Mouse (Mus musculus) T-cell, adult 2 months (primary cell): Measurements from ENCODE around the gene Anks6.

Experiments used
- DNase-seq: peaks from one replicate; pipeline ENCODE4 v3.0.0; 2022; ENCODE audit warnings: low spot score

The Anks6 gene

GRCm38 (mm10) chr4:46990281-46991015 lies 66.8 kb downstream of the Anks6 start:
- DNase-seq = no peak

DNA sequence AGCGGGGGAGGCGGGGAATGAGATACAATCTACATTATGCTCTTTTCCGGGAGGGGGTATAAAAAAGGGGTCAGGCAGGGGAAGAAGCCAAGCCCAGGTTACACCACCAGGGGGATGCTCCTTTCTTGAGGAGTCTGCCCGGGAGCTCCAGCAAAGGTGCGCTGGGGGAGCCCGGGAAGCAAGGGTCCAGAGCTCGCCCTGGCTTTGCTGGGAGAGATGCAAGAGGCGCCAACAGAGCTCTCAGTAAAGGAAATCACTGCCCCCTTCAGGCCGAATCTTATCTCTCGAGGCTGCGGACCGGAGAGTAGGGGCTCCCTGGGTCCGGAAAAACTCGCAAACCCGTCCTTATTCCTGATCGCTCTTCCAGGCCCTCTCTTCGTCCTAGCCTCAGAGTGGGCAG lies 67.4 kb downstream of the Anks6 start:
- no peak for DNase-seq

- DNase-seq = no peak
Measured at GRCm38 (mm10) chr4:46988824-46989223, 68.4 kb downstream of the Anks6 start.

DNA sequence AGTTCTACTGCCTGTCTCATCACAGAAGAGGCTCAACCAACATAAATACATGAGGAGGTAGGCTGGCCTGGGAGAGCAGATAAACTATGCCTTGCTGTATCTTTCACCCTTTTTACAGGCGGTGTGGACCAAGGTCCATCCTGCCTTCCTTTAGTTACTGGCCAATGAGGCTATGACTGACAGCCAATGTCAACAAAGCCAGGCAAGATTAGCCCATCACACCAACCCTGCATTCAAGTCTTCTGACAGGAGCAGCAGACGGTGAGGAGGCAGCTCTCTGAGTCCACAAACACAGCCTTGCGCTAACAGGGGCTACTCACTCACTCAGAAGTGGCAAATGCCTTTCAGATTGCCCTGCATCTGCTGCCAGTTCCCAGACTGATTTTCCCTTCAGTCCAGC lies 69.0 kb downstream of the Anks6 start:
- no peak for DNase-seq

DNA sequence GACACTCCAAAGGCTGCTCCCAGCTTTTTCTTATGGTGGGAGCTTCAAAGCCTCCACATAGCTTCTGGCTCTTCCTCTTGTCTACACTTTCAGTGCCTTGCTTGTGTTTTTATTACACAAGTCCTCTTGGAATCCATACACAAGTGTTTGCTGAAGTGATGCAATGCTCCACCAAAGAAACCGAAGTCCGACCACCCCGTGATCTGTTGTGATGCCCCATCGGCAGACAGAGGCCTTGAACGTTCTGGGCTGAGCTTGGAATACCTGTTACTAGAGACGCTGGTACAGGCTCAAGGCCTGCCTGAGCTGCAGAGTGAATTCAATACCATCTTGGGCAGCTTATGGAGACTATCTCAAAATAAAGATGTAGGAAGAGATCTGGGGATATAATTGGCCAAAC lies 69.4 kb downstream of the Anks6 start:
- no peak for DNase-seq

DNA sequence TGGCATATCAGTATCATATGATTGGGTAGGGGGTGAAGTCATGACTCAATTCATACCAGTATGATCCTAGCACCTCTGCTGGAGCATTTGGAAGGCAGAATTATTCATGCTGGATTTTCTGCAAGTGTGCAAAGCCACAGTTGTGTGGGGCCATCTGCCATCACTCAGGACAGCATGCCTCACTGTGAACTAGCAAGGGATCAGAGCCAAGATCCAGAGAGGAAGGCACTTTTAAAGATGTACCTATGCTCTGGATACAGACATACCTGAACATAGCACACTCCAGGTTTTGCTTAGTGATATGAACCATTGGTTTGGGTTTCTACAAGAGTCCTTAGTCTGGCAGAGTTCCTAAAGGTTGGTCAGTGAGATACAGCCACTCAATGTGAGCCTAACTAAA lies 71.2 kb downstream of the Anks6 start:
- DNase-seq = no peak

DNA sequence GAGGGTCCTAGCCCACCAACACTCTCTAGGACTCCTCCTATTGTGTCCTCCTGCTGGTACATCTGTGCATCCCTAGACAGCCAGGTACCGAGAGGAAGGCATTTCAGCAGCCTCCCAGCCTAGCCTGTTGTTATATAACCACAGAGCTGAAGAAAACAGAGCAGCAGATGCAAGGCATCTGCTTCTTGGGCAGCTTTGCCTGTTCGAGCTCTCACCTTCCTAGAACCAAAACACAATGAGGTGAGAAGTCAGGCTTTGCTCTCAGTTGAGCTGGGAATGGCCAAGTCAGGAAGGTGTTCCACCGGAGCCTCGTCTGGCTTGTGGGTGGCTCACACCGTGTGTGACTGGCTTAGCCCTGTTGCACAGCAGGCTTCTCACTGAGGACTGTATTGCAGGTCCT lies 74.3 kb downstream of the Anks6 start:
- DNase-seq = no peak

DNA sequence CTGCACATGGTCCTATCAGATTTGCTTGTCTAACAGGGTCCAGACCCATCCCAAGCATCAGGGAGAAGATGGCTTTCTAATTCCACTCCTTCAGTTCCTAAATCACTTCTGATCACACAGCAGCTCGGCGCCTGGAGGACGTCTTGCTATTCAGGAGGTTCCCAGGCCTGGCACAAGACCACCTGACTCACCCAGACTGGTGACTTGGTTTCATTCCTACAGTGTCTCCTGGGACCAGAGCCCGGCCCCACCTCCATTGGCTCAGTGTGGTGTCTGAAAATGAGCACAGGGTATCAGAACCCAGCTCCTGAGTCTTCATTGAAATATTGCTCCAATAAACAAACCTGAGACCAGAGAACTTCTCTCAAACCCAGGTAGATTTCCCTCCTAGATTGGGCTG lies 75.1 kb downstream of the Anks6 start:
- DNase-seq = no peak

DNA sequence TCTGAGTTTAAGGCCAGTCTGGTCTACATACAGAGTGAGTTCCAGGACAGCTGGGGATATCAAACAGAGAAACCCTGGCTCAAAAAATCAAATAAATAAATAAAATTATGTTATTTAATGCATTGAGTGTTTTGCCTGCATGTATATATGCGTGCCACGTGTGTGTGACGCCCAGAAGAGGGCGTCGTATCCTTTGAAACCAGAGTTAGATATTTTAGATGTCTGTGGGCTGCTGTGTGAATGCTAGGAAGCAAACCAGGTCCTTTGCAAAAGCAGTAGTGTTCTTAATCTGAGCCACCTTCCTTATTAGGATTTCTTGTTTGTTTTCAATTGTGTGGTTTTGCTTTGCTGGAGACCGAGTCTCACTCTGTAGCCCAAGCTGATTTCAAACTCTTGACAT lies 78.9 kb downstream of the Anks6 start:
- no peak for DNase-seq

GRCm38 (mm10) chr4:46977161-46977560 lies 80.1 kb downstream of the Anks6 start:
- no peak for DNase-seq

DNA sequence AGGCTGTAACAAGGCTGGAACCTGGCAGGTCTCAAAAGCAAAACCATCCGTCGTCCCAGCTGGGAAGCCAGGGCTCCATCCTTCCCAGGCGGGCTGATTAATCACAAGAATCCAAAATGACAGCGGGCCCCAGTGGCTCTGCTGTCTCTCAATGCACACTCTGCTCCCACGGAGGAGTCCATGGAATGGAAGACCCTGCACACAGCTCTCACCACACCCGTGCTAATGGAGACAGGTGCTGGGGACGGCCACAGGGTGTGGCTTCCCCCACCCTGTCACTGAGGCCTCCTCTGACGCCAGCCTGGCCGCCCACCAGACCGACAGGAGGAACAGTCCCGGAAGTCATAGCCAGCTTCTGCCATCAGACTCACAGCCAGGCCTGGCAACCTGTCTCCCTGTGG lies 80.6 kb downstream of the Anks6 start:
- no peak for DNase-seq

GRCm38 (mm10) chr4:46973322-46973721 lies 83.9 kb downstream of the Anks6 start:
- DNase-seq = no peak

- no peak for DNase-seq
Measured at GRCm38 (mm10) chr4:46967981-46968380, 89.2 kb downstream of the Anks6 start.

GRCm38 (mm10) chr4:46966551-46966950 lies 90.7 kb downstream of the Anks6 start:
- DNase-seq = no peak
